Mouse (Mus musculus): ENCODE data around the gene Klk13.

DNA sequence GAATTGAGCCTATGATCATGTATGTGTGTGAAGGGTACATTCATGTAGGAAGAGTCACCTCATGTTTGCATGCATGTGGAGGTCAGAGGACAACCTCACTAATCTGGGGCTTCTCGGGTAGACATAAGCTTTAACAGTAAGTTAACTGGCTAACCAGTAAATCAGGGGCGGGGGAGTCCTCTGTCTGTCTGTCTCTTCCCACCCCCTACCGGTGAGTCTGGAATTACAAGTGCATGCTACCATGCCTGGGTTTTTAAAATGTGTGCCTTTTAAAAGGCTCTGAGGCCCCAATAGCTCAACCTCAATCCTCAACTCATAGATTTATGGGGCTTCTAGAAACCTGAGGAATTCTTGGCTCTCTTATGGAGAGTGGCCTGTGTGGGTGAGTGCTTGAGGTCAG lies 43.8 kb upstream of the Klk13 start:
- TF ChIP-seq TAL1 (IDR thresholded peaks at IDR 0.05; ENCODE audit: low read length) = no peak
- TF ChIP-seq GATA1 (IDR thresholded peaks at IDR 0.05; ENCODE audit: low read length) = no peak
